Mouse (Mus musculus) lung, postnatal 0 days (tissue): Measurements from ENCODE around the gene Hoxb8. TPM values are rescaled to one million over a fixed set of nuclear protein-coding genes. Genes with fewer than 3 reads are reported as not detected.

Experiments used
- ATAC-seq: fragments of 200-750 bp; cut with Nextera tagmentation; 2 replicates; pipeline ENCODE4 v1.8.0; 2017; ENCODE audit warnings: moderate library complexity
- DNase-seq: peaks from one replicate; pipeline ENCODE4 v3.0.0-alpha.2; 2016; ENCODE audit warnings: low spot score
- H3K27ac ChIP-seq: fragments of 300-500 bp; sonication (generic); 2 replicates; pipeline ENCODE4 v1.5.1; 2014; ENCODE audit warnings: antibody characterized with exemption, mild to moderate bottlenecking, low read length, mixed read lengths
- H3K27me3 ChIP-seq: fragments of 300-500 bp; sonication (generic); replicated peaks from 2 replicates; pipeline ENCODE4 v1.6.1; 2014; ENCODE audit warnings: low read length, mixed read lengths; ENCODE audit not compliant: insufficient read depth
- H3K36me3 ChIP-seq: fragments of 300-500 bp; sonication (generic); 2 replicates; pipeline ENCODE4 v1.6.1; 2014; ENCODE audit warnings: low read length, mixed read lengths; ENCODE audit not compliant: insufficient read depth
- H3K4me1 ChIP-seq: fragments of 300-500 bp; sonication (generic); 2 replicates; pipeline ENCODE4 v1.6.1; 2014; ENCODE audit warnings: antibody characterized with exemption, low read depth, low read length, mixed read lengths; ENCODE audit not compliant: insufficient read depth
- H3K4me2 ChIP-seq: fragments of 300-500 bp; sonication (generic); replicated peaks from 2 replicates; pipeline ENCODE4 v1.6.1; 2014; ENCODE audit warnings: low read depth, mild to moderate bottlenecking, low read length, moderate library complexity, mixed read lengths
- H3K4me3 ChIP-seq: fragments of 300-500 bp; sonication (generic); 2 replicates; pipeline ENCODE4 v1.5.1; 2014; ENCODE audit warnings: low read depth, low read length
- H3K9ac ChIP-seq: fragments of 300-500 bp; sonication (generic); replicated peaks from 2 replicates; pipeline ENCODE4 v1.6.1; 2014; ENCODE audit warnings: low read depth, mild to moderate bottlenecking
- H3K9me3 ChIP-seq: fragments of 300-500 bp; sonication (generic); 2 replicates; pipeline ENCODE4 v1.6.1; 2016; ENCODE audit warnings: low read length, mixed read lengths
- CTCF ChIP-seq: IDR thresholded peaks from 2 replicates; pipeline ENCODE4 v1.5.1; 2016; ENCODE audit warnings: antibody characterized with exemption, mild to moderate bottlenecking
- EP300 ChIP-seq: IDR thresholded peaks from 2 replicates; pipeline ENCODE4 v1.6.1; 2016; ENCODE audit warnings: antibody characterized with exemption, mild to moderate bottlenecking, control low read depth
- WGBS: fragments of 180-500 bp; shearing (Covaris S2); extraction: QIAGEN DNeasy Blood & Tissue Kit; methylation state at CpG from one replicate; pipeline ENCODE4 v1.1.7; 2014; 5-methylcytosine and 5-hydroxymethylcytosine counted together
- polyA plus RNA-seq: library from polyadenylated mRNA; unstranded; fragments of >200 nt; fragmentation: Nextera tagmentation; extraction: Ambion mirVana; gene quantifications from 2 replicates; pipeline ENCODE4 v1.2.1, GENCODE M21; 2015

Gene Hoxb8
- polyA plus RNA-seq, 1 experiment from 2014 or later = 0.23 TPM

GRCm38 (mm10) chr11:96326705-96327104 is 45.0 kb downstream of the Hoxb8 start:
- Histone ChIP-seq H3K4me2 (peak overlapping the region; percentile 52), H3K27me3 (0 out of 2 replicates have a peak, but pooled peaks cover 4% of the 10 kb centered on the region), H3K4me3 (peak overlapping the region; percentile 22), H3K9ac (peak overlapping the region; percentile 46), H3K4me1 (no peaks in the 10 kb centered on the region), H3K27ac (peak overlapping the region; percentile 82), H3K36me3 (no peaks in the 10 kb centered on the region), H3K9me3 (no peaks in the 10 kb centered on the region)
- TF ChIP-seq EP300 (no peak), CTCF (no peak)
- DNase-seq (no peak), ATAC-seq (no peak)
- 14% methylated on average over 12 of the region's 12 CpGs for WGBS

DNA sequence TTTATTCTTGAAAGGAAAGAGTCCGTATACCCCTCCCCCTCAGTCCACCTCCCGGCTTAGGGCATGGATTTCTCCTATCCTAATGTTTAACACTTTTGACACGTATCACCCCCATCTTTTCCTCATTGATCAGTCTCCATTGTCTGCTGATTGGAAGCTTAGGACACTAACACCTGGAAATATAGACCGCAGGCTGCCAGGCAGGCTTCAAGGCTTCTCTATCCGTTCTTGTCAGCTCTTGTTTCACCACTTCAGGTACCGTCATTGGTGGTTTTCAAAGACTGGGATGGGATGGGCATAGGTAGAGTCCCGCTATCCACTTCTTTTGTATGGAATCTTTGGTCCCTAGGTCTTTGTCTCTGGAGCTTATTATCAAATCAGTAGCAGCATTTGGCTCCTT is 45.4 kb downstream of the Hoxb8 start:
- no peak overlapping the region for H3K9ac ChIP-seq
- 18% methylated on average over 7 of the region's 7 CpGs for WGBS
- peak overlapping the region; percentile 52 for H3K4me2 ChIP-seq
- H3K27ac ChIP-seq = peak overlapping the region; percentile 82
- DNase-seq = no peak
- H3K9me3 ChIP-seq = no peaks in the 10 kb centered on the region
- H3K4me1 ChIP-seq = no peaks in the 10 kb centered on the region
- TF ChIP-seq EP300 = no peak
- TF ChIP-seq CTCF = no peak
- ATAC-seq = no peak
- H3K36me3 ChIP-seq = no peaks in the 10 kb centered on the region
- 0 out of 2 replicates have a peak, but pooled peaks cover 4% of the 10 kb centered on the region for H3K27me3 ChIP-seq
- H3K4me3 ChIP-seq = peak overlapping the region; percentile 22; the same call in 1 of the 2 replicates

GRCm38 (mm10) chr11:96327750-96328149 is 46.0 kb downstream of the Hoxb8 start:
- DNase-seq = no peak

DNA sequence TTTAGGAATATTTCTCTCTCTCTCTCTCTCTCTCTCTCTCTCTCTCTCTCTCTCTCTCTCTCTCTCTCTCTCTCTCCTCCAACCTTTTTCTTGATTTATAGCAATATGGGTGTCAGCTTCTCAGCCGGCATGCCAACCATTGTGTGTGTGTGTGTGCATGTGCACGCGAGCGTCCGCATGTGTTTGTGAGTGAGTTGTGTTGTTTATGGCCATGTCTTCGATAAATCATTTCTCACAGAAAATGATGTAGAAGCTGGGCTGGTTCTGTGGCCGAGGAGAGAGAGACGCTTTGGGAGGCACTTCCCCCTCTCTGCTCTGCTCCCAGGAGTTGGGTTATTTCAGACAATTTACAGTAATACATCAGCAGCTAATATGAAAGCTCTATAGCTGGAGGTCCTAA is 46.9 kb downstream of the Hoxb8 start:
- DNase-seq = no peak
- ATAC-seq = no peak
- Histone ChIP-seq H3K27ac (peak overlapping the region; percentile 82), H3K36me3 (no peaks in the 10 kb centered on the region), H3K9ac (no peak overlapping the region), H3K4me2 (peak overlapping the region; percentile 52; the same call in 1 of the 2 replicates), H3K27me3 (0 out of 2 replicates have a peak, but pooled peaks cover 4% of the 10 kb centered on the region), H3K9me3 (no peaks in the 10 kb centered on the region), H3K4me3 (no peak overlapping the region), H3K4me1 (no peaks in the 10 kb centered on the region)
- 33% methylated on average over 8 of the region's 8 CpGs for WGBS
- TF ChIP-seq CTCF (no peak), EP300 (no peak)

More at GRCm38 (mm10) chr11:96327750-96328149, 46.0 kb downstream of the Hoxb8 start:
- Histone ChIP-seq H3K27me3 (0 out of 2 replicates have a peak, but pooled peaks cover 4% of the 10 kb centered on the region), H3K9me3 (no peaks in the 10 kb centered on the region), H3K9ac (no peak overlapping the region), H3K4me3 (no peak overlapping the region; the same call in 1 of the 2 replicates), H3K4me1 (no peaks in the 10 kb centered on the region), H3K36me3 (no peaks in the 10 kb centered on the region), H3K27ac (0 out of 2 replicates have a peak overlapping the region, but pooled peaks have one; percentile 82), H3K4me2 (peak overlapping the region; percentile 52)
- TF ChIP-seq EP300 = no peak
- no peak for TF ChIP-seq CTCF
- no peak for ATAC-seq
- WGBS = 42% methylated on average over 5 of the region's 5 CpGs

DNA sequence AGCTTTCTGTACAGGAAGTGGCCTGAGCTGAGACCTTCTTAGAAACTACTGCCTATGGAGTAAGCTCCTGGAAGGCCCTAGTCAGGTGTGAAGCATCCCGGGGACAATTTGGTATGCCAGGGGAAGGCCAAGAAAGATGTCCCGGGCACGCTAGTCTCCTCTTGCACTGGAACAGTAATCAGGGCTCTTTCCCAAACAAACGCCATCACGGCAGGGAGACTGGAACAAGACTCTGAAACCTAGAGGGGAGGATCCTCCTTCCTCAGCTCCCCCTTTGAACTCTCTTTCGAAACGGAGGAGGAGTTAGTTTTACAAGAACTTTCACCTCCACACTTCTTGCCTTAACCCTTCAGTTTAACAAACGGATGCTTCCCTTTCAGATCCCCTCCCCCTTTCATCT is 50.4 kb downstream of the Hoxb8 start:
- peak overlapping the region; percentile 49; the same call in 1 of the 2 replicates for H3K4me3 ChIP-seq
- H3K4me1 ChIP-seq = peaks cover 7% of the 10 kb centered on the region; the same call in 1 of the 2 replicates
- TF ChIP-seq EP300 (no peak), CTCF (no peak)
- WGBS = 22% methylated on average over 8 of the region's 8 CpGs
- ATAC-seq (peak; percentile 66), DNase-seq (peak; percentile 85)
- no peak overlapping the region for H3K9ac ChIP-seq
- H3K4me2 ChIP-seq = peak overlapping the region; percentile 63
- H3K9me3 ChIP-seq = no peaks in the 10 kb centered on the region
- H3K27ac ChIP-seq = peak overlapping the region; percentile 88
- no peaks in the 10 kb centered on the region for H3K36me3 ChIP-seq
- H3K27me3 ChIP-seq = peaks cover 7% of the 10 kb centered on the region; the same call in 1 of the 2 replicates

DNA sequence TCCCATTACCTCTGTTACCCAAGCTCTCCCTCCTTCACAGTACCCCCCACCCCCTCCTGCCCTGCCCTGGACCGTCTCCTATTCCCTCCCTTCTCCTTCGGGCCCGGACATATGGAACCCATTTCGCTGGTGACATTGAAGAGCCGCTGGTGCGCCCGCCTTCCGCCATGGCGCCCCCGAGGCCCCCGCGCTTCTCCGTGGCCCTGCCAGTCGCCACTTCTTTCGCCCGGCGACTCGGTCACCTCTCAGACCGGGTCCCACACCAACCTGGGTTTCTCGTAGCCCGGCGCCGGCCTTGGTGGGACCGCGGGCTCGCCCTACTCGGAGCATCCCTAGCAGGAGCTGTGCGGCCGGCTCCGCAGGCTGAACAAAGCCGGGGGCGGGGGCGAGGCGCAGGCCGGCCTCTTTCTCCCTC is 50.9 kb downstream of the Hoxb8 start:
- 5% methylated on average over 33 of the region's 35 CpGs for WGBS
- Histone ChIP-seq H3K36me3 (no peaks in the 10 kb centered on the region), H3K4me2 (peak overlapping the region; percentile 63), H3K4me3 (peak overlapping the region; percentile 49), H3K4me1 (peaks cover 7% of the 10 kb centered on the region; the same call in 1 of the 2 replicates), H3K27me3 (peaks cover 7% of the 10 kb centered on the region; the same call in 1 of the 2 replicates), H3K9me3 (no peaks in the 10 kb centered on the region), H3K9ac (peak overlapping the region; percentile 50; the same call in 1 of the 2 replicates), H3K27ac (peak overlapping the region; percentile 88)
- no peak for TF ChIP-seq CTCF
- TF ChIP-seq EP300 = no peak
- ATAC-seq (peak; percentile 76), DNase-seq (peak; percentile 71)
